Mouse (Mus musculus): ENCODE results near the gene Txlna.

Gene Txlna

DNA sequence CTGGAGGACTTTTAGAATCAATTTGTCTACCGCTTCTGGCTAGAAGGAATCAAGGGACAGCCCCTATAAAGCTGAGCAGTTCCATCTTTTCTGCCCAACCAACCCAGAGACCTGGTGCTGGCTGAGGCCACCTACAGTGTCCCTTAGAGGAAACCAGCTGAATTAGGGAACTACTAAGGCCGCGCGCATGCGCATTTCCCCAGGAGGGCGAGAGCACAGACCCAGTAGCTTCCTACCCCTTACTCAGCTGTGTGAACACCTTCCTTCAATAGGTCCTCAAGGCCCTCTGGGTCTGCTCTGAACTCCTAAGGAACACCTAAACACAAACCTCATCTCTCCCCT lies 15.9 kb downstream of the Txlna start:
- peak; percentile 78 for DNase-seq (ENCODE audit: low read depth, low spot score)

DNA sequence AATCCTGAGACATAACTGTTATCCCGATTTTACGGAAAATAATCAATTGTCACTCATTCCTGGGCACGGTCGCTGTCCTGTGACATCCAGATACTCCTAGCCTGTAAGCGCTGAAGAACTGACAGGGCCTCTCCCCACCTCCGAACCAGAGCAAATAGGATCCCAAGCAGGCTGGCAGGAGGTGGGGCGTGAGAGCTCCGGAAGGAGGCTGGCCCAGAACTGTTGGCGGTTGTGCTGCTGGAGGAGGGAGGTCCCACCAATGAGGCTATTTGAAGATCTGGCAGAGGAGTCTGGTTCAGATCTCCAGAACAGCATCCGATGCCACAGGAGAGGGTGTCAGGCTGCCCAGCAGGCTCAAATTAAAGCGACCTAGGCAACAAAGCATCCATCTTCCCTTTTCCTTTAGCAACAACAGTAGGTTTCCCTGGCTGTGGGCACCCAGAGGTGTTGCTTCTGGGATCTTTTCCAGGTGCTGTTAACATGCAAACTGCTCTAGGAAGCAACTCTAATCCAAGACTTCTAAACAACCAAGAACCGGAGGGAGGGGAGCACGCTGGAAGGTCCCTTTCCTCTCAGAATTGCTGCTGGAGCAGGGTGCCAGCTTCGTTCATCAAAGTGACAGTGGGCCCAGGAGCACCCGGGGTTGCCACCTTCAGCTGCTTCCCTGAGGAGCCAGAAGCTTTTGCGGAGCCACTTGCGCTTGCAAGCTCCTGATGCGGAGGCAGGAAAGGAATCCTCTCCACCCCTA lies 16.4 kb downstream of the Txlna start:
- DNase-seq (ENCODE audit: low read depth, low spot score) = peak; percentile 99

DNA sequence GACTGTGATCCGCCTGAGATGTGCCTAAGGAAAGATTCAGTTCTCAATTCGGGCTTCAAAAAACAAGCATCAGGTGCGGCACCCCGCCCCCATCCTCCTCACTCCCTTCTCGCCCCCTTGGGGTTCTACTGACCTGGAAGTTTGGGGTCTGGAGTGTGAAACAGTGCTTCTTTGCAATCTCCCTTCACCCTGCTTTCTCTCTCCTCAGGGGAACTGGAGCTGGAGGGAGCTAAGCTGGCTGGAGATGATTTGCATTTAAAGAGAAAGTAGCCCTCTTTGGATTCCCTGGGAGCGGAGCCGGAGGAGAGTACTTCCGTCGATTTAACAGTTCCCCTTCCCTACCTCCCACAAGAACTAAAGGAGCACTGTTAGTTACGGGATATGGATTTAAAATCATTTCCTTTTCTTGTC lies 17.2 kb downstream of the Txlna start, which contains the start of gene Ccdc28b:
Ccdc28b (minus strand) TSS at position 267 of the 411 bp plus-strand sequence.
- peak; percentile 91 for DNase-seq (ENCODE audit: low read depth, low spot score)

DNA sequence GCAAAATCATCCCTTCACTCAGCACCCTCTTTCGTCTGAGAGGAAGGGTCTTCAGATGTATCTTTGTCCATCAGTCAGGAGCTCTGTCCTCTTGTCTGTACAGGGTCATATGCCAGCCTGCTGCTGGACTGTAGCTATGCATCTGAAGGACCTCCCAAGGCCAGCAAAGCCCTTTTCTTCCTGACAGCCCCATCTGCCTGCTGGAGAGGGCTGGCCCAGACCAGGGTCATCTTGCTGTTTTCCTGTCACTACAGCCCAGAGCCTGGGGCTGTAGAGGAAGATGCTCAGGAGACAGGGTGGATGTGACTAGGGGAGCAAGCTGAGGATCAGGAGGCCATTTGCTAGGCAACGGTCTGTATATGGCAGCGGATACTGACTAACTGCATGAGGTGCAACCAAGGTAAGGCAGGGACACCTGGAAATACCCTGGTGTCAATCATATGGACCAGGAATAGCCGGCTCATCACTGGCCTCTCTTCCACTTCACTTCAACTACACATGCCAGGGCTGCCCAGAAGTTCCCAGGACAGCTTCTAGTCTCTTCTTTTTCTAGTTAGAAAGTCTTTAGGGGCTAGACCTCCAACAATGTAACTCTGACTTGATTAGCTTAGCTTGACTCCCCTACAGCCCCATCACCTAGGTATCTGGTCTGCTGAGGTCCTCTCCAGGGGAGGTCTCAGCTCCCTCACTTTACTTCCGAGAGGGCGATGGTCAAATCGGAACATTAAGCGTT lies 17.9 kb downstream of the Txlna start:
- no peak for DNase-seq (ENCODE audit: low read depth, low spot score)

DNA sequence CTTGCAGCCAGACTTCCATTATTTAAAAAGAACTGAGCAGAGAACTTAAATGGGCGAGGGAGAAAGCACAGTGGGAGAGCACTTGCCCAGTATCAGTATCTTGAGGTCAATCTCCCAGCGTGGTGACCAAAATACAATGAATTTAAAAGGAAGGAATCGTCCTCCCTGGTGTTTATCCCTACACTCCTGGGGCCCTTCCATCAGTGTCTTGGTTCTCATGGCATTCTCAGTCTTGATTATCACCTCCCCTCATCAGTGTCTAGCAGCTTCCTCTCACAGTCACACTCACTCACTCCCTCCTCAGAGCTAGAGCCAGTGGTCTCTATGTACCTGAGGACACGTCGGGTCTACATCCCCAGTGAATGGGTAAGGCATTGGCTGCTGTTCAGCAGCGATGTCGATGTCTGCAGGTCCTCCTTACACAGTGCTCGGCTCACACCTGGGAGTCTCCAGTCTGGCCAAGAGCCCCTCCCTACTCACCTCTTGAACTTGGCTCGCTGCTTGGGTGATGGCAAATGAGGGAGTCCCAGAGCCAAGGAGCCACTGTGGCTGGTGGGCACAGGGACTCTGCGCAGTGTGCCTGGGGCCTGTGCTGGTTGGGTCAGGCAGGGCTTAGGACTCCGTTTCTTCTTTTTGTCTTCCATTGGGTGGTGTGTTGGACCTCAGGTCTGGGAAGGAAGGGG lies 18.6 kb downstream of the Txlna start:
- DNase-seq (ENCODE audit: low read depth, low spot score) = peak; percentile 62

DNA sequence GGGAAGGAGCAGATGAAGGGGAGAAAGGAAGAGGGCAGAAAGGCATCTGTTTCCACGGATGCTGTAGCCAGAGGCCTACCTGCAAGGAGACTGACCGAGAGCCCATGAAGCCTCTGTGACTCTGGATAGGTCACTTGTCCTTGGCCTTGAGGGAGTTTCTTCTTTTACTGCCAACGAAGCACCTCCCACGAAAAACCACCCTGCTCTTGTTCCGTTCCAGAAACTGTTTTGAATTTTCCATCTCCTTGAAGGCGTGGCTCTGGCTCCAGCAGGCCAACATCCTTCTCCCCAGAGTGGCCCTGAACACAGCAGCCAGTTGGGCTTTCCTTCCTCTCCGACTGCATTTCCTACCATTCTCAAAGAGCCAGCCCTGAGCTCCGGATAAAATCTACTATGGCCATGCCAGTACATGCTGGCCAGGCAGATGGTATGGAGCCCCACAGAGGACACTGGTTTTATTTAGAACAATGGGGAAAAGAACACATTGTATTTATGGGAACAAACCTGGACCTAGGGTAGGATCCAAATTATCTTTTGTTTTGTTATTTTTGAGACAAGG lies 19.5 kb downstream of the Txlna start:
- DNase-seq (ENCODE audit: low read depth, low spot score) = peak; percentile 93

DNA sequence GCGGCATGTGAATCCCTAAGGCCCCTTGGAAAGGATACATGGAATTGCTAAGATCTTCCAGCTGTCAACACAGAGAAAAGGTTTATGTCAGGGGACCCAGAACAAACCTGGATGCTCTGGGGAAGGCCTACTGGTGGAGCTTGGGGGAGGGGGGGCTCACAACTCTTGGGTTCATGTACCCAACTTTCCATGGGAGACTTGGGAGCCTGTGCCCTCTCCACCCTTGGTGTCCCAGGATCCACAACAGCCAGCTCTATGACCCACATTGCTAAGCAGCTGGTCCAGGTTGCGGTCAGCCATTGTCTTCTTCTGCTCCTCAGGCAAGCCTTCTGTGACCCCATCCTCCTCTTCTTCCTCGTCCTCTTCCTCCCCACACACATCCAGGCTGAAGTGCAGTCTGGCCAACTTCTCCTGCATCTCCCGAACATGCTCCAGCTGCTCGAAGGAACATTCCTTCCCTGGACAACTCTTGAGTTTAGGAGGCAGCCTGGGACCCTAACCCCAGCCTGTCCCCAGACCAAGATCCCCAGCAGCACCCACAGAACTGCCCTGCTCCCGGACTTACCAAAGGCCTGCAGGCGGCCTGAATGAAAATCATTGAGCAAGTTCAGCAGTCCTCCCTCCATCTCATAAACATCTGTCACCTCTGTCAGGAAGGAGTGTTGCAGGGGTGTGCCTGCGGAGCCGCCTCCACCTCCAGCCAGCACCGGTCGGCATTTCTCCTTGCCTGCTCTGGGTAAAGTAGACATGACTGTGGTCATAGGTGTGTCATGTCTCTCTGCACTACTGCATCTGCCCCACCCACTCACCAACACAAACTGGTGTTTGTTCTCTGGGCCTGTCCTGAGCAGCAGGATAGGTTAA lies 20.2 kb downstream of the Txlna start:
- DNase-seq (ENCODE audit: low read depth, low spot score) = no peak

DNA sequence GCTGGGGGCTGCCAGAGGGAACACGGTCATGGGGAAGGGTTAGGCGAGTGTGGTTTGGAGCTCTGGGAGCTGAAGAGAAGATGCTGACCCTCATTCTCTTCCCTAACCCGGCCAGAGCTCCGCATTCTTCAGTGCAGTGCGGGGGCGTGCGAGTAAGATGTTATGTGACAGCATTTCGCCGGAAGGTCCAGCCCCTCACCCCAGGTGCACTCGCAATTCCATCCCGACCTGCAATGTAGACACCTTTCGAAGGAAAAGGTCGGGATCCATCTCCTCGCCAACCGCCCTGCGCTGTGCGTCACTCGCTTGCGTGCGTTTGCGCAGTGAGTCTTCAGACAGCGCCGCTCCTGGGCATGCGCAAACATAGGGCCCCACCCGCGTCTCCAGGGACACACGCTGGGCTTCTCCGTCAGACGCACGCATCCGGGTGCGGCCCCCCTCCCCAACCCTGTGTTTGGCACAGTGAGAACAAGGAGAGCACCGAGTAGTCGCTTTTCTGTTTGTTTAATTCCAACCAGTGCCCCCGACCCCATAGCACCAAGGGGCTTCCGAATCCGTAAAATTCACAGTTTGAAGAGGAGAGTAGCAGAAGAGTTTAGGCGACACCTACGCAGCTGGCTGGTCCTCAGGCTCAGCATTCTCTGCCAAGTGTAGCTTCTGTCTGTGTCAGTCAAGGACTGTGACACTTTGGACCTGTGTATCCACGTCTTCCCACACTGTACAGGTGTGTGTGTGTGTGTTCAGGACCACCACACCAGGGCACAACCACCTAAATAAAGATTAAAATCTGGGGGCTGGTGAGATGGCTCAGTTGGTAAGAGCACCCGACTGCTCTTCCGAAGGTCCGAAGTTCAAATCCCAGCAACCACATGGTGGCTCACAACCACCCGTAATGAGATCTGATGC lies 21.8 kb downstream of the Txlna start, which contains the start of gene Iqcc:
Iqcc (minus strand) TSS at position 314 of the 906 bp plus-strand sequence.
- DNase-seq (ENCODE audit: low read depth, low spot score) = peak; percentile 98

DNA sequence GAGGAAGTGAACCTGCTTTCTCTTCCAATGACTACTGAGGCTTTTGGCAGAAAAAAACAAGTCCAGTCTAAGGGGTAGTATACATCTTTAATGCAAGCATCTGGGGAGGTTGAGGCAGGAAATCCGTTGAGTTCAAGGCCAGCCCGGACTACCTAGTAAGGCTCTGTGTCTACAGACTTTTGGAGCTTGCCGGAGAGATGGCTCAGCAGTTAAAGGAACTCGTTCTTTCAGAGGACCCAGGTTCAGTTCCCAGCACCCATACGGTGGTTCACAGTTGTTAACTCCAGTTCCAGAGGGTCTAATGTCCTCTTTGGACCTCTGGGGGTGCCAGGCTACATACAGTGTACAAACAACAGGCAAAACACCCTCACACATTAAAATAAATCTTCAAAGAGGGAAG lies 22.8 kb downstream of the Txlna start:
- no peak for DNase-seq (ENCODE audit: low read depth, low spot score)

DNA sequence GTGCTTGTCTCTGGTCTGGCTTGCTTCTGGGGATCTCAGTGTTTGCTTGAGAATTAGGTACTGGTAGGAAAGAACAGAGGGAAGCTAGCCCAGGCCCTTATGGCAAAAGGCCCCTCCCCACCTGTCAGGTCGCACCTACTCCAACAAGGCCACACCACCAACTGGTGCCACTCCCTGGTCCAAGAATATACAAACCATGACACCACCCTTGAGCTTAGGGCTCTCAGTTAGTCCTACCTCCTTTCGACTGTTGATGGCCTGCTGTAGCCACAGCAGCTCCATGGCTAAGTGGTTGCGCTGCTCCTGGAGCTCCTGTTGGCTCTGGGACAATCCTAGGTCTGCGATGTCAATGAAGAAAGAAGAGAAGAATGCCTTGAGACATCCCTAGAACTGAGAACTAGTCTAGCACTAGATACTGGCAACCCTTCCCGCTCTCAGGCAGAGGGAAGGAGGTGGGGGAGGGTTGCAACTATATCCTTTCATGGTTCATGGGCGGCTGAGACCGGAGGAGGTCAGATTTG lies 23.7 kb downstream of the Txlna start:
- no peak for DNase-seq (ENCODE audit: low read depth, low spot score)

DNA sequence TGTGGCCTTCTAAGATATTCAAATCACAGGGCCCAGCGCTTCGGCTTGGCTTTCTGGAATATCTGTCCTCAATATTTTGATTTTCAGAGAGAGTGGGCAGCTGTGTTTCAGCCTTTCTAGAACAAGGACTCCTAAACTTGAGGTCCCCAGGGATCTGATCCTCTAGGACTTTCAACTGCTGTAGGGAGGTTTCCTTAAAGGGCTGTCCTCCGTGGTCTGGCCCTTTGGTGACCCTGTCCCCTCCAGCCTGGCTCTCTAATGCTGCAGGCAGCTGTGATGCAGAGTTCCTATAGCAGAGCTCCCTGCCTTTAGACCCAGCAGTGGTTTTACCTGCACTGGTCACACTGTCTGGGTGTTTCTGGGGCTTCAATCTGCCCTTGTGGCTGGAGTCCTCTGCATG lies 24.2 kb downstream of the Txlna start:
- DNase-seq (ENCODE audit: low read depth, low spot score) = no peak

DNA sequence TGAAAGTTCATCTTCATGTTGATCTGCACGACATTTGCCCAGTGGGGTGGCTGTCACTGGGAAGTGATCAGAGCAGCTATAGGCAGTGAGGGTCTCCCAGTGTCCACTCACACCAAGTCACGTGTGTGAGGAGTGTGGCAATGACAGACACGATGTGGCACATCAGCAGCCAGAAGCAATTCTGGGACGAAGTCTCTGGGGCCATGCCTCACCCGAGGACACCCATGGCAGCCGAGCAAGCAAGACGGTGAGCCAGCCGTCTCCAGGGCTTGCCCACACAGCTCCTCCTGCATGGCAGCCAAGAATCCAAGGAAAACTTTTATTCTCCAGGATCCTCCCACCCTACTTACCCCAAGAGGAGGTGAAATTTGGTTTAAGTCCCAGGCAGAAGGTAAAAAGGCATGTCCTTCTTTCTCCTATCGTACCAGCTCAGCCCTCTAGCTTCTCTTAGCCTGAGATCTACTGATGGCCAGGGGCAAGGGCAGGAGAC lies 25.0 kb downstream of the Txlna start:
- DNase-seq (ENCODE audit: low read depth, low spot score) = peak; percentile 55

DNA sequence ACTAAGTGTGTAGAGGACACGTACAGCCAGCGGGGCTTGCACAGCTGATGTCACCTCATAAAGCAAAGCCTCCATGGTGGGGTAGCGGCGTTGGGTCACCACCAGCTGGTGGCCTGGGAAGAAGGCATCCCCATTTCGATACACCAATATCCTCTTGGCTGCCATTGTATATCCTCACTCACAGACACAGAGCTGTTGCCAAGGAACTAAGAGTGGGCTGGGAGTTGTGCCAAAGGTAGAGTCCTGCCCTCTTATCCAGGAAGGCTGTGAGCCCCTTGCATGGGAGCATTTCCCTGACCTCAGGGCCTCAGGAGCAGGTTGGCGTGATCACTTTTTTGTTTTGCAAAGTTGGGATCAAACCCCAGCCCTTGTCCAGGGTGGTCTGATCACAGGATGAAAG lies 26.8 kb downstream of the Txlna start, which contains the start of gene Dcdc2b:
Dcdc2b (minus strand) TSS at position 165 of the 400 bp plus-strand sequence.
- no peak for DNase-seq (ENCODE audit: low read depth, low spot score)

DNA sequence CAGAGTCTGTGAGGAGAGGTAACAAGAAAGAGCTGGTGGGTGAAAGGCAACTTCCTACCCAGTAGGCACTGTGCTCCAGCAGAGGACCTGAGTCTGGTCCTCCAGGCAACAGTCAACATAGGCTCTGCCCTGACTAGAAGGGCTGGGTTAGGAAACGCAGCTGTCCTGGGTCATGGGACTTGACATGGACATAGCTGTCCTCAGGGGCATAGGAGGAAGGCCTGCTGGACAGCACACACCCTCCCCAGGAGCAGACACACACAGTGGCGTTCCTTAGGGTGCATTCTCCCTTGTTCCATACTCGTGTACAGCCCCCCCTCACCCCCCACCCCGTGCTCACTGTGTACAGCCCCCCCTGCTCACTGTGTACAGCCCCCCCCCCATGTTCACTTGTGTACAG lies 30.4 kb downstream of the Txlna start:
- no peak for DNase-seq (ENCODE audit: low read depth, low spot score)

DNA sequence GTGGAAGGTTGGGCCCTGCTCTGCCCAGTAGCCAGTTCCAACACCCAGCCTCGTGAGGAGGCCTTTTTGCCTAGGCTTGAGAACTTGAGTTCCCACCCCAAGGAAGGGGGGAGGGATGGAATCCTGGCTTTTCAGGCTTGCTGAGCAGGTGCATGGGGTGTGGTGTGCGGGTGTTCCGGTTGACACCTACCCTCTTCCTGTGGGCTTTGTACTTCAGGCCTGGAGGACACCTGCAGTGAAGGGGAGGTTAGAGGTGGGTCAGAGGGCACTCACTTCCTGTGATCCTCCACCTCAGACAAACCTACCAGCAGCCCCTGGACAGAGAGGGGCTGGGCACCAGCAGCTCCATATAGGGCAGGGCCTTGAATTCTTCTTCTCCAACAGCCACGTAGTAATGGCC lies 30.8 kb downstream of the Txlna start:
- no peak for DNase-seq (ENCODE audit: low read depth, low spot score)

DNA sequence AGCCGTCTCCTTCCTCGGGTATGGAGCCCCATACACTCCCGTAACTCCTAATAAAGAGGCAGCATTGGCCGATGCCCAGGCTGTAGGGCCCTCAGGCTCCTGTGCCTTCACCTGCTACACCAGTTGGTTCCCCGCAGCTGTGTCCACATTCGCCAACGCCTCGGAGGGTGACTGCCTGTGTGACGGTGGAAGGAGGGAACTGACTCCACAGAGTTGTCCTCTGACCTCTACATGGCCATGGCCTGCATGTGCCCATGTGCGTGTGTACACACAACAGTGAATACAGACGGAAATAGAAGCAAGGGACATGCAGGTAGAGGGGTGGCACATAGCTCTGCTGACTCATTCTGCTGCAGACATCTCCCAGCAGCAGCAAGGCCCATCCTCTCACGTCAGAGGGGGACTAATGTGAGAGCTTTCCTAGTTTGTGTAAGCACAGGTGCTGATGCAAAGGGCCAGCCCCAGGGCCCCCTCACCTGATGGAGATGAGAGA lies 31.7 kb downstream of the Txlna start:
- DNase-seq (ENCODE audit: low read depth, low spot score) = no peak

DNA sequence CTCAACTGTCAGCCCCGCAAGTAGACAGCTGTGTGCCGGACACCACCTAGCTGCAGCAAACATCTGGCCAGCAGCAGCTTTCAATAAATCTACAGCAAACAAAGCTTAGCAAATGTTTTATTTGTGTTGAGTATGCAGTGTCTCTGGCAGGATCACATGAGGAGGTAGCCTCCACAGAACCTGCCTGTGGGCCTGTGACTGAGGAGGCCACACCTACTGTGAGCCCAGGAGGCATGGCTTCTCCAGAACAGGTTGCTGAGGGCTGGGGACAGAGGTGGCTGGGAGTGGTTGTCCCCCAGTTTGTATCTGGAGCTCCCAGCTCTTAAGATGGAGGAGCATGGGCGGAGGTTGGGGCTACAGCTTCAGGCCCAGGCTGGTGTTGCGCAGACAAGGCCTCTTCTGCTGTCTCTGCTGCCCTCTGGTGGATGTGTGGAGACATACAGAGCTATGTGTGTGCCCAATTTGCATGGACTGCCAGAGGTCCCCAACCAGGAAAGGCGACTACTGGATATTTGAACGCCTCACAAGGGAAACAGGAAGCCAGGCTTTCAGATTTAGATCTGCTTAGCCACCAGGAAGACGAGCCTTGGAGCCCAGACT lies 32.3 kb downstream of the Txlna start:
- DNase-seq (ENCODE audit: low read depth, low spot score) = peak; percentile 96

DNA sequence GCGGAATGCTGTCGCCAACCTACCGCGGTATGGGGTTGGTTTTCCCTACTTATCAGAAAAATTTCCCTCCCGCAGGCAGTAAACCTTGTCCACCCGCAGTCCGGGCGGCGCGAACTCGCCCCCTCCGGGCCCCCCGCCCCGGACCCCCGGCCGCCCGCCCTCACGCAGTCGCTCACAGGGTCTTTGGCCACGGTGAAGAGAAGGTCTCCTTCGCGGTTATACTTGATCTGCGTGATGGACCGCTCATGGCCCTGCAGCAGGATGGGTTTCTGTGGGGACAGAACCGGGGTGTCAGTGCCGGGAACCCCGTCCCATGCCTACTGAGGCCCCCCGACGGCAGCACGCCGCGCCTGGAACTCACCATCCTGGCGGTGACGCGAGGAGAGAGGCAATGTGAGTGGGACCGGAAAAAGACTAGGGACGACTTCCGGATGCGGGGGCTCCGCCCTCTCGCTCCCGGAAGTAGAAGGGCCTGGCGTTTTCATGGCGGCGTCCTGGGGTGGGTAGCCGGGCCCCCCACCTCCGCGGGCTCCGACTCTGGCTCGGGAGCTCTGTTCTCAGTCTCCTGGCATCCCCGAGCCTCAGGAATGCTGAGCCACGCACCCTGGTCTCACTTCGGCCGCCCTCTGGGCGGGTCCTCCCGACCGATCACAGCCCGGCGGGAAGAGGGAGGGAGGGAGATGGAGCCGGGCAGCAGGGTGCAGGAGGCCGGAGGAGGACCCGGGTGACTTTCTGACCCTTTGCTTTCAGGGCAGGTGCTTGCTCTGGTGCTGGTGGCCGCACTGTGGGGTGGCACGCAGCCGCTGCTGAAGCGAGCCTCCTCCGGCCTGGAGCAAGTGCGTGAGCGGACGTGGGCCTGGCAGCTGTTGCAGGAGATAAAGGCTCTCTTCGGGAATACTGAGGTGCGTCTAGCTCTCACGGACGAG lies 40.4 kb downstream of the Txlna start, which contains the start of the genes Eif3i and Tmem234:
Eif3i (minus strand) TSS at position 416 of the 926 bp plus-strand sequence.
Tmem234 (plus strand) TSS at position 436 of the 926 bp plus-strand sequence.
- peak; percentile 93 for DNase-seq (ENCODE audit: low read depth, low spot score)

Measured in brain, adult 2 months (tissue).